Mouse (Mus musculus) hindbrain, embryonic 11.5 days (tissue): ENCODE measurements around the gene Mtm1. TPM values are rescaled to one million over a fixed set of nuclear protein-coding genes. Genes with fewer than 3 reads are reported as not detected.
"Not testable (repeated sequence)": the region's sequence is repeated elsewhere in the genome, so short reads cannot be mapped to it uniquely, and the experiment has no call there.

Experiments
- ATAC-seq: fragments of 200-750 bp; cut with Nextera tagmentation; 2 replicates; pipeline ENCODE4 v1.8.0; 2017; ENCODE audit warnings: mild to moderate bottlenecking, moderate TSS enrichment, moderate library complexity; ENCODE audit not compliant: low FRiP score
- DNase-seq: peaks from one replicate; pipeline ENCODE4 v3.0.0-alpha.2; 2015; ENCODE audit warnings: low spot score
- H3K27ac ChIP-seq: fragments of 300-500 bp; sonication (generic); 2 replicates; pipeline ENCODE4 v1.5.1; 2014; ENCODE audit warnings: mild to moderate bottlenecking, low read depth, low read length
- H3K27me3 ChIP-seq: fragments of 300-500 bp; sonication (generic); 2 replicates; pipeline ENCODE4 v1.6.1; 2014; ENCODE audit warnings: mild to moderate bottlenecking, low read length, moderate library complexity, mixed read lengths; ENCODE audit not compliant: control insufficient read depth, insufficient read depth
- H3K36me3 ChIP-seq: fragments of 300-500 bp; sonication (generic); 2 replicates; pipeline ENCODE4 v1.6.1; 2014; ENCODE audit warnings: mild to moderate bottlenecking, low read length, moderate library complexity, mixed read lengths; ENCODE audit not compliant: control insufficient read depth, insufficient read depth
- H3K4me1 ChIP-seq: fragments of 300-500 bp; sonication (generic); replicated peaks from 2 replicates; pipeline ENCODE4 v1.6.1; 2014; ENCODE audit warnings: low read length, mixed read lengths; ENCODE audit not compliant: control insufficient read depth, insufficient read depth
- H3K4me2 ChIP-seq: fragments of 300-500 bp; sonication (generic); replicated peaks from 2 replicates; pipeline ENCODE4 v1.6.1; 2014; ENCODE audit warnings: mild to moderate bottlenecking, low read depth, low read length
- H3K4me3 ChIP-seq: fragments of 300-500 bp; sonication (generic); 2 replicates; pipeline ENCODE4 v1.5.1; 2014; ENCODE audit warnings: low read depth, low read length
- H3K9ac ChIP-seq: fragments of 300-500 bp; sonication (generic); 2 replicates; pipeline ENCODE4 v1.6.1; 2014; ENCODE audit warnings: low read depth, low read length
- H3K9me3 ChIP-seq: fragments of 300-500 bp; sonication (generic); 2 replicates; pipeline ENCODE4 v1.6.1; 2016; ENCODE audit warnings: low read length; ENCODE audit not compliant: control insufficient read depth
- WGBS: fragments of 180-500 bp; shearing (Covaris S2); extraction: QIAGEN DNeasy Blood & Tissue Kit; methylation state at CpG from one replicate; pipeline ENCODE4 v1.1.7; 2014; 5-methylcytosine and 5-hydroxymethylcytosine counted together
- polyA plus RNA-seq: library from polyadenylated mRNA; unstranded; fragments of >200 nt; fragmentation: Nextera tagmentation; extraction: Ambion mirVana; gene quantifications from 2 replicates; pipeline ENCODE4 v1.2.1, GENCODE M21; 2014

Mtm1 gene
- polyA plus RNA-seq, 1 experiment from 2014 or later, result 3.9 TPM

DNA sequence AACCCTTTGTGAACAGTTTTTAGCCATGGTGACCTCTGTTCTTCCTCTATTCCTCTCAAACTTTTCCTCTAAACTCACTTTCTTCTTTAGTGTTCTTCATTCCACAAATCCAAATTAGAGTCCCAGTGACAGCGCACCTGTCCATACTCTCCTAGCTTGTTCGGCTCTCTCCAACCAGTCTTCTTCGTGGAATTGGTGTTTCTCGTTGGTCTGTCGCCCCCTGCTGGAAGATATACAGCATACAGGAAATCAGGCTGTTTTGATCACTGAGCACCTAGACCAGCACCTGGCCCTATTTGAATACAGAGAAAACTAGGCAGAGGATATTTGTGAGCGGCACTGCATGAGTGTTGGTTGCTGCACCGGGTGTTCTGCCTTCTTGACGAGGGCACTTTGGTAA is 100.7 kb downstream of the Mtm1 start:
- Histone ChIP-seq H3K4me1 (no peaks in the 10 kb centered on the region), H3K27me3 (no peaks in the 10 kb centered on the region), H3K4me2 (no peak overlapping the region), H3K36me3 (no peaks in the 10 kb centered on the region), H3K9ac (no peak overlapping the region), H3K4me3 (no peak overlapping the region), H3K9me3 (no peaks in the 10 kb centered on the region), H3K27ac (no peak overlapping the region)
- ATAC-seq, result no peak
- DNase-seq, result peak; percentile 51
- 37% methylated on average over 8 of the region's 8 CpGs for WGBS

DNA sequence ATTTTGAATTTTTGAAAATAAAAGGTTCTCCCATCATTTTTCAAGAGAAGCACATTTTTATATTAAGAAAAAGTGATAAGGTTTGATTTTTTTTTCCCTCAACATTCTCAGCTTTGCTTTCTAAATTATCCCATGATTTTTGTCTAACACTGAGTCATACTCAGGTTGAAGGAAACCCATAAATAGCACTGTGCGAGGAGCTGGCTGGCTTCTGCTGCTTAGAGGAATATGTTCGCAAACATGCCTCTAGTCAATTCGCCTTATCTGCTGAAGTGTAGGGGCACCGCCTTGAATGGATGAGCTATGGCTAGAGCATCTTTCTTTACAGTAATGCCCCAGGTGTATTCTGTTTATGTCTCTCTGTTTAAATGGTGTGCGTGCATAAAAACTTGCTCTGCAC is 103.8 kb downstream of the Mtm1 start:
- WGBS, result 92% methylated on average over 5 of the region's 5 CpGs
- no peak overlapping the region for H3K9ac ChIP-seq

DNA sequence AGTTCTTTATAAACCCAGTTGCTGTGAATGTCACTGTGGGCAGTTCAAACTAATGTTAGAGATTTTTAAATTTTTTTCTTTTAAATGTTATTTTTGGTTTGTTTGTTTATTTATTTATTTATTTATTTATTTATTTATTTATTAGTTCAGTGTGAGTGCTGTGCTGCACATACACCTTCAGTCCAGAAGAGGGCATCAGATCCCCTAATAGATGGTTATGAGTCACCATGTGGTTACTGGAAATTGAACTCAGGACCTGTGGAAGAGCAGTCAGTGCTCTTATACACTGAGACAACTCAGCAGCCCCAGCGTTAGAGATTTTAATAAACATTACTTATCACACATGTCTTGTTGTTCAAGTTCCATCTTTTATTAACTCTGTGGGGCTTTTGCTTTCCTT is 141.5 kb downstream of the Mtm1 start:
- 67% methylated on average over 1 of the region's 1 CpGs for WGBS
- no peak for DNase-seq
- H3K27ac ChIP-seq, result no peak overlapping the region

More for the DNA sequence above, 103.8 kb downstream of the Mtm1 start:
- Histone ChIP-seq H3K4me2 (no peak overlapping the region), H3K9me3 (no peaks in the 10 kb centered on the region), H3K27me3 (no peaks in the 10 kb centered on the region), H3K27ac (no peak overlapping the region), H3K4me3 (no peak overlapping the region), H3K36me3 (no peaks in the 10 kb centered on the region), H3K4me1 (no peaks in the 10 kb centered on the region)
- DNase-seq, result no peak
- no peak for ATAC-seq

DNA sequence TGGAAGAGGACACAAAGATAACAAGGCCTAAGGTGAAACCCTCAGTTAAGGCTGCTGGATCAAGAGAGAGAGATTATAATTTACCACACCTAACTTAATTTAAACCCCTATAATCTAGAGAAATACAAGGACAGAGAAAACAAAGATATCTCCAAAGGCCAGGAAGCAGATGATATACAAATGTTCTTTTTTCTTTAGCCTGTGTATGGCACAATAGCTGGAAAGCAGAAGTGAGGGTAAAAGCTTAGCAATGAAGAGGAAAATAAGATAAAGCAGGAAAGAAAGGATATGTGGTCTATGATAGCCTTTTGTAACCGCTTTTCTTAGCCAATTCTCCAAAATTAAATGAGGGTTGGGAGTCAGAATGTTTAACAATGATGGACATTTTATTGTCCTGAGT is 144.8 kb downstream of the Mtm1 start:
- no peak overlapping the region for H3K4me2 ChIP-seq

More for the DNA sequence above, 141.5 kb downstream of the Mtm1 start:
- no peaks in the 10 kb centered on the region for H3K36me3 ChIP-seq
- H3K27me3 ChIP-seq, result no peaks in the 10 kb centered on the region
- no peak overlapping the region for H3K4me2 ChIP-seq
- no peaks in the 10 kb centered on the region for H3K4me1 ChIP-seq
- ATAC-seq, result no peak
- H3K9ac ChIP-seq, result no peak overlapping the region
- H3K9me3 ChIP-seq, result no peaks in the 10 kb centered on the region
- no peak overlapping the region for H3K4me3 ChIP-seq

DNA sequence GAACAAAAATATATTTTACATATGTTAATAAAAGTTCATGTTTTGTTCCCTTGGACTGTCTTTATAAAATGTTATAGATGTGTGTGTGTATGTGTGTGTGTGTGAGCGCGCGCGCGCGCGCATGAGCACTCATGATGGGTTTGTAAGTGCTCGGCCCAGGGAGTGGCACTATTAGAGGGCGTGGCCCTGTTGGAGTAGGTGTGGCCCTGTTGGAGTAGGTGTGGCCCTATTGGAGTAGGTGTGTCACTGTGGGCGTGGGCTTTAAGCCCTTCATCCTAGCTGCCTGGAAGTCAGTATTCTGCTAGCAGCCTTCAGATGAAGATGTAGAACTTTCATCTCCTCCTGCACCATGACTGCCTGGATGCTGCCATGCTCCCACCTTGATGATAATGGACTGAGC is 151.2 kb downstream of the Mtm1 start:
- not testable (repeated sequence) for H3K9ac ChIP-seq, ATAC-seq, H3K4me2 ChIP-seq, H3K27me3 ChIP-seq, H3K4me3 ChIP-seq, H3K4me1 ChIP-seq, DNase-seq, H3K36me3 ChIP-seq, H3K27ac ChIP-seq, H3K9me3 ChIP-seq
- WGBS, result 90% methylated on average over 10 of the region's 10 CpGs

More for the DNA sequence above, 144.8 kb downstream of the Mtm1 start:
- Histone ChIP-seq H3K4me1 (no peaks in the 10 kb centered on the region), H3K9me3 (no peaks in the 10 kb centered on the region), H3K27ac (no peak overlapping the region), H3K36me3 (no peaks in the 10 kb centered on the region), H3K9ac (no peak overlapping the region), H3K27me3 (no peaks in the 10 kb centered on the region), H3K4me3 (no peak overlapping the region)
- no peak for ATAC-seq
- DNase-seq, result no peak
- 64% methylated on average over 1 of the region's 1 CpGs for WGBS

DNA sequence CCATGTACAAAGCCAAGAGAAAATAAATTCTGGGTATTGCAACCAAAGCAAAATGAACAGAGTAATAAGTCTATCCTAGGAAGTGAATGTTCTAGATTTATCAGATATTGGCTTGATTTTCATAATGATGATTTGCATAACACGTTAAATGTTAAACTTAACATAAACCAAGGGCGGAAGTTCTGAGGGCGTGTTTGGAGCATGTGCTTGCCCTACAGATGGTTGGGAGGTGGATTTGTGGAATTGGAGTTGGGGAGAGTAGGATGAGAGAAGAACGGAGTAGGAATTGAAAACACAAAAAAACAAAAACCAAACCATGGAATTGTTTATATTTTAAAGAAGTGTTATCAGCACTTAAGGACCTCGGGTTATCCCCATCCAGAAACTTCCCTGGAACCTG is 153.5 kb downstream of the Mtm1 start:
- no peaks in the 10 kb centered on the region for H3K27me3 ChIP-seq
- H3K4me2 ChIP-seq, result peak overlapping the region; percentile 51
- peak overlapping the region; percentile 51 for H3K4me3 ChIP-seq
- H3K4me1 ChIP-seq, result no peaks in the 10 kb centered on the region
- H3K9ac ChIP-seq, result no peak overlapping the region
- H3K36me3 ChIP-seq, result no peaks in the 10 kb centered on the region
- H3K27ac ChIP-seq, result no peak overlapping the region
- peak; percentile 4; the same call in 1 of the 2 replicates for ATAC-seq
- WGBS, result 81% methylated on average over 5 of the region's 5 CpGs
- no peaks in the 10 kb centered on the region for H3K9me3 ChIP-seq
- DNase-seq, result no peak

DNA sequence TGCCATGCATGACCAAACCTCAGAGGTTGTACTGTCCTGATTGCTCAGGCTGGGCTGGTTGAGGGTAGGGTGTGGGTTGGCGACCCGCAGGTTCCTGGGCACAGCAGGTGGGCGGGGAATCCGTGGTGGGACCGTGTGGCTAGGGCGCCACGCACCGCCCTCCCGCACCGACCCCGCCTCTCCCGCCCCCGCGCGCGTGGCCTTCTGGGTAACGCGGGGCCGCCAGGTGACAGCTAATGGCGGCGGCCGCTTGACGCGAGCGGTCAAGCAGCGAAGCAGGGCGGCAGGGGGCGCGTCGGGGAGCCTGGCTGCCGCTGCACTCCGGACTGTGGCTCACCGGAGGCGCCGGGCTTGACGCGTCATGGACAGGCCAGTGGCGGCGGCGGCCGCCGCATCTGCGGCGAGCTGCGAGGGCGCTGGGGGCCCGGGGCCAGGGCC is 154.0 kb downstream of the Mtm1 start, which contains the start of gene Mtmr1:
Mtmr1 (plus strand) TSS at position 207 of the 438 bp plus-strand sequence.
- Histone ChIP-seq H3K36me3 (no peaks in the 10 kb centered on the region), H3K9ac (peak within 1 kb of the TSS; percentile 60), H3K27ac (peak within 1 kb of the TSS; percentile 68; the same call in 1 of the 2 replicates), H3K4me2 (peak within 1 kb of the TSS; percentile 51), H3K27me3 (no peaks in the 10 kb centered on the region), H3K4me1 (no peaks in the 10 kb centered on the region), H3K4me3 (peak within 1 kb of the TSS; percentile 51), H3K9me3 (no peaks in the 10 kb centered on the region)
- DNase-seq (peak; percentile 76), ATAC-seq (peak; percentile 96)
- 33% methylated on average over 20 of the region's 47 CpGs for WGBS

DNA sequence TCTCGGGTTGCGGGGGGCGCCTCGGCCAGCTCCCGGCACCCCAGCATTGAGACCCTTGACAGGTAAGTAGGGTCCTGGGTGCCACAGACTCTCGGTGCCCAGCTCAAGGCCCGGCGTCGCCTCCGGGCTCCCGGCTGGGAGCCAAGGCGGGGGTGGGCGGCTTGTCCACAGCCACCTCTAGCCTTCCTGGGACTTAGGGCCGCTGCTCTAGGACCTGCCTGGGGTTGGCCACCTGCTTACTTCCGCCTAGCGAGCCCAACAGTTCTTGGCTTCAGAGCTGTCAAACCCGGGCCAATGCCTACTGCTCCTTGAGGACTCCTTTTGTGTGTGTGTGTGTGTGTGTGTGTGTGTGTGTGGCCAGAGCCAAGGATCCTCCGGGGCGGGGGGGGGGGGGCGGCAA is 154.4 kb downstream of the Mtm1 start:
- H3K4me3 ChIP-seq, result peak overlapping the region; percentile 51
- DNase-seq (no peak), ATAC-seq (peak; percentile 83)
- peak overlapping the region; percentile 51 for H3K4me2 ChIP-seq
- H3K36me3 ChIP-seq, result no peaks in the 10 kb centered on the region
- no peaks in the 10 kb centered on the region for H3K4me1 ChIP-seq
- peak overlapping the region; percentile 60 for H3K9ac ChIP-seq
- WGBS, result 18% methylated on average over 10 of the region's 20 CpGs
- H3K27me3 ChIP-seq, result no peaks in the 10 kb centered on the region
- no peaks in the 10 kb centered on the region for H3K9me3 ChIP-seq
- peak overlapping the region; percentile 68; the same call in 1 of the 2 replicates for H3K27ac ChIP-seq
